Mouse (Mus musculus) neural tube, embryonic 10.5 days (tissue): ENCODE results near the gene Spon1.

Experiments used
- DNase-seq: peaks from one replicate; pipeline ENCODE4 v3.0.0-alpha.2; 2017; ENCODE audit warnings: low spot score; ENCODE audit errors: extremely low spot score

Spon1 gene

DNA sequence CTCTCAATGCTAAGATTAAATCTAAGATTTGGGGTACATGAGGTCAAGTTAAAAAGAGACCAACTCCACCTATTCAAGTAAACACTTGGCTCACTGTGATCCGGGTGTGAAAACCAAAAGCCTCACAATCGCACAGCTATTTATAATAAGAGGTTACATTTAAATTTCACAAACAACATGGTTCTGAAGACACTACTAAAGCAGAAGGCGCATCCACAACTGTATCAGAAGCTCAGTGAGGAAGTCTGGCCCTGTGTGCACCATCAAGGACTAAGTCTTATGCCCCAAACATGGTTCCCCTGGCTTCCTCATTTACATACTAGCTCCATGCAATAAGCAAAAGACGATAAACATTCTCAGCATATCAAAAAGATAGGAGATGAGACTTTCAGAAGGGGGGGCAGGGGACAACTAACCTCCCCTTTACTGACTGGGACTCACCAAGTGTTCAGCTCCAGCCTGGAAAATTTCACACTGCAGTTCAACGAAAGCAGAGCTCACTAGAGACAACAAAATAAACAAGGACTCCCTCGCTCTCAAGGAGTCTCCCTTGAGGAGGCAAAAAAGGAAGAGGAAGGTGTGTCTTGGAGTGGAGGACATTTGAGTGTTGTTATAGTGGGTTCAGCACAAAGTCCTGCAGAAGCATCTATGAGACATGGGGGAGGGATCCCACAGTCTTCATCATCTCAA lies 320.4 kb downstream of the Spon1 start:
- no peak for DNase-seq

DNA sequence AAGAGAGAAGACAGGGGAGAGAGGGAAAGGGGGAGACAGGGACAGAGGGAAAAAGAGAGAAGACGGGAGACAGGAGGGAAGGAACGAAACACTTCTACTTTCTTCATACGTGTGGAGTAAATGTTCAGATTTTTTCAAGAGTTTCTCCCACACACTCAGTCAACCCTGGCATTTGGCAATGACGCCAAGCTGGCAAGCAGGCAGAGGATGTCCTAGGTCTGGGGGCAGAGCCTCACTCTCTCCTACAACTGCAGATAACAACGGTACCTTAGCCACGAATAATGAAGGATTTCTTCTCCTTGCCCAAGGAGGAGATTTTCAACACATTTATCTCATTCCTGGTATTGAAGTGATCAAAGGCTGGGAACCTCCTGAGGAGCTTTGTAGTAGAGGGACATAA lies 321.5 kb downstream of the Spon1 start:
- no peak for DNase-seq

DNA sequence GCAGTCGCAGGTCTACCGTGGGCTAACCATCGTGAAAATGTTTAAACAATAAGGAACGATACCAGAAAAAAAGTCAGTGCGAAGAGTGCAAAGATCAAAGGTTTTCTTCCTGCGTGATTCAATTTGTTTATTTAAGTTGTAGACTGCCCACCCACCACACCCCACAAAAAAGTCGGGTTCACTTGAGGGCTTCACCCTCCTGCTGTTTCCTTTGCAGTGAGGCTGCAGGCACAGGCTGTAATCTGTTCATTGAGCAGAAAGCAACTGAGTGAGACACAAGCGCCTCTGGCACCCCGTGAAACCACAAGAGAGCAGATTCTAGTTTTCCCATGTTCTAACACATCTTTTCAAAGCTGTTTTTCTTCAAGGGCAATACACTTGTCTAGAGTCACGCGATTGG lies 322.2 kb downstream of the Spon1 start:
- DNase-seq = no peak

DNA sequence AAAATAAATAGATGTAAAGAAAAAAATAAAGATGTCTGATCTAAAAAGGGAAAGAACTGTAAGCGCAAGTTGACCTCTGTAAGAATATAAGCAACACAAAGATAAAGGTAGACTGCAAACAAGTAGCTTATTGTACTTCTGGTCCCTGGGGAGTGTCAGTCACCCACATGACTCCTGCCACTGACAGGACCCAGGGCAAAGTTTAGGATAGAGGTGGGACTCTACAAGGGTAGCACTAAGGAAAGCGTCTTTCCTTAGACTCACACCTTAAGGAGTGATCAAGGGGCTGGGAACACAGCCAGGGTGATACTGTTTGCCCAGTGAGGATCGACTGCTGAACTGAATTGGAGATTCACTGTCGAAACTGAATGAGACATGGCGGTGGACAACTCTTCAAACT lies 323.1 kb downstream of the Spon1 start:
- no peak for DNase-seq

- DNase-seq = no peak
Observed at GRCm38 (mm10) chr7:114090231-114090630, 324.4 kb downstream of the Spon1 start.

- DNase-seq = no peak
Observed at GRCm38 (mm10) chr7:114090892-114091545, 325.2 kb downstream of the Spon1 start.
